Mouse (Mus musculus) embryonic fibroblast, embryonic 13.5 days (primary cell): ENCODE results near the gene Lrrc4.

Source experiments
- CTCF ChIP-seq: IDR thresholded peaks from 2 replicates; pipeline ENCODE4 v1.5.1; 2011; ENCODE audit warnings: mild to moderate bottlenecking, control low read depth, low read length, moderate library complexity, borderline replicate concordance; ENCODE audit not compliant: insufficient read depth
- POLR2A ChIP-seq: IDR thresholded peaks from 2 replicates; pipeline ENCODE4 v1.6.1; 2011; ENCODE audit warnings: low read depth, mild to moderate bottlenecking, control low read depth, low read length, moderate library complexity

DNA sequence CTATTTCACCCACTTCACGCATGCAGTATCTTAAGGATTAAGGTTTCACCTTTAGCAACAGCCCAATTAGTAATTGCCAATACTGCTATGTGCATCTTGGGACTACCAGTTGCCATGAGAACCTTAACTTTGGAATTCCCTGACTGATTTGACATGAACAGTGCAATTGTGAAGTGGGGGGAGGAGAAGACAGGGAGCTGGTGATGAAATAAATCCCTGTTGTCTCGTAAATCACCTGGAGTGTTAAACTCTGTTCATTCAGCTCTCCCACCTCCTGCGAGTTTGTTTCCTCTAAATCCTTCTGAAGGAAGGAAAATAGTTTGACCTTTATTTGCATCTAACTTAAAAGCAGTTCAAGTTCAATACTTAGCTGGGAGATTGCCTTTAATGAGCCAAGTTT, 69.8 kb downstream of the Lrrc4 start:
- TF ChIP-seq CTCF = no peak
- no peak for TF ChIP-seq POLR2A
